Mouse (Mus musculus): Measurements from ENCODE around the gene Hist1h2bc. TPM values are rescaled to one million over a fixed set of nuclear protein-coding genes. Genes with fewer than 3 reads are reported as not detected.

Gene Hist1h2bc
- polyA plus RNA-seq (2015; fragmentation: Nextera tagmentation; extraction: Ambion mirVana): 105 and 115 TPM in 2 replicates

- Histone ChIP-seq H3K4me2 (replicated peaks; ENCODE audit: low read depth) (peak within 1 kb of the TSS; percentile 58), H3K9ac (ENCODE audit: low read length) (peak within 1 kb of the TSS; percentile 73), H3K4me3 (ENCODE audit: low read depth, low read length) (peak within 1 kb of the TSS; percentile 30), H3K4me1 (replicated peaks; ENCODE audit: control insufficient read depth, insufficient read depth) (peaks cover 3% of the 10 kb centered on the region; the same call in 1 of the 2 replicates), H3K9me3 (ENCODE audit: control insufficient read depth, low read length) (no peaks in the 10 kb centered on the region), H3K27me3 (ENCODE audit: control insufficient read depth, insufficient read depth, low read length) (no peaks in the 10 kb centered on the region), H3K36me3 (ENCODE audit: control insufficient read depth, insufficient read depth, low read length) (no peaks in the 10 kb centered on the region), H3K27ac (replicated peaks) (peak within 1 kb of the TSS; percentile 96)
- under 1% methylated on average over 32 of the region's 32 CpGs for WGBS
- TF ChIP-seq CTCF (IDR thresholded peaks at IDR 0.05; ENCODE audit: low read depth) (no peak), EP300 (optimal IDR thresholded peaks at IDR 0.05) (peak; percentile 17)
- ATAC-seq (ENCODE audit: low FRiP score, low TSS enrichment) (peak; percentile 96), DNase-seq (ENCODE audit: low spot score) (peak; percentile 83)
These were observed at the start of gene Hist1h2bc, which contains the start of gene Hist1h2ac for GRCm38 (mm10) chr13:23683755-23684281. Hist1h2bc (plus strand) TSS chr13:23684199. Hist1h2ac (minus strand) TSS chr13:23683948.

GRCm38 (mm10) chr13:23659636-23660366 is 24.2 kb upstream of the Hist1h2bc start:
- no peak overlapping the region for H3K9ac ChIP-seq (ENCODE audit: low read length)
- H3K4me2 ChIP-seq (replicated peaks; ENCODE audit: low read depth): no peak overlapping the region
- no peak for TF ChIP-seq EP300 (optimal IDR thresholded peaks at IDR 0.05)
- TF ChIP-seq CTCF (IDR thresholded peaks at IDR 0.05; ENCODE audit: low read depth): no peak
- H3K4me1 ChIP-seq (replicated peaks; ENCODE audit: control insufficient read depth, insufficient read depth): no peaks in the 10 kb centered on the region
- H3K36me3 ChIP-seq (ENCODE audit: control insufficient read depth, insufficient read depth, low read length): no peaks in the 10 kb centered on the region
- 52% methylated on average over 6 of the region's 6 CpGs for WGBS
- DNase-seq (ENCODE audit: low spot score) (no peak), ATAC-seq (ENCODE audit: low FRiP score, low TSS enrichment) (no peak)
- no peaks in the 10 kb centered on the region for H3K27me3 ChIP-seq (ENCODE audit: control insufficient read depth, insufficient read depth, low read length)
- H3K27ac ChIP-seq (replicated peaks): no peak overlapping the region
- H3K4me3 ChIP-seq (ENCODE audit: low read depth, low read length): no peak overlapping the region
- H3K9me3 ChIP-seq (ENCODE audit: control insufficient read depth, low read length): no peaks in the 10 kb centered on the region

GRCm38 (mm10) chr13:23662536-23662935 is 21.5 kb upstream of the Hist1h2bc start:
- no peak overlapping the region for H3K27ac ChIP-seq (replicated peaks)
- no peak for TF ChIP-seq CTCF (IDR thresholded peaks at IDR 0.05; ENCODE audit: low read depth)
- no peak for TF ChIP-seq EP300 (optimal IDR thresholded peaks at IDR 0.05)
- WGBS: 54% methylated on average over 3 of the region's 3 CpGs

GRCm38 (mm10) chr13:23681990-23682582 is 1.9 kb upstream of the Hist1h2bc start:
- Histone ChIP-seq H3K4me3 (ENCODE audit: low read depth, low read length) (no peak overlapping the region), H3K27ac (replicated peaks) (no peak overlapping the region)

More at GRCm38 (mm10) chr13:23662536-23662935, 21.5 kb upstream of the Hist1h2bc start:
- no peak overlapping the region for H3K9ac ChIP-seq (ENCODE audit: low read length)
- no peak overlapping the region for H3K4me2 ChIP-seq (replicated peaks; ENCODE audit: low read depth)
- ATAC-seq (ENCODE audit: low FRiP score, low TSS enrichment): no peak
- H3K27me3 ChIP-seq (ENCODE audit: control insufficient read depth, insufficient read depth, low read length): no peaks in the 10 kb centered on the region
- no peak for DNase-seq (ENCODE audit: low spot score)
- H3K4me3 ChIP-seq (ENCODE audit: low read depth, low read length): no peak overlapping the region
- H3K4me1 ChIP-seq (replicated peaks; ENCODE audit: control insufficient read depth, insufficient read depth): no peaks in the 10 kb centered on the region
- no peaks in the 10 kb centered on the region for H3K36me3 ChIP-seq (ENCODE audit: control insufficient read depth, insufficient read depth, low read length)
- no peaks in the 10 kb centered on the region for H3K9me3 ChIP-seq (ENCODE audit: control insufficient read depth, low read length)

GRCm38 (mm10) chr13:23682623-23682946 is 1.4 kb upstream of the Hist1h2bc start:
- Histone ChIP-seq H3K36me3 (ENCODE audit: control insufficient read depth, insufficient read depth, low read length) (no peaks in the 10 kb centered on the region), H3K4me3 (ENCODE audit: low read depth, low read length) (peak overlapping the region; percentile 30), H3K27ac (replicated peaks) (peak overlapping the region; percentile 93; the same call in 1 of the 2 replicates), H3K4me2 (replicated peaks; ENCODE audit: low read depth) (peak overlapping the region; percentile 52), H3K27me3 (ENCODE audit: control insufficient read depth, insufficient read depth, low read length) (no peaks in the 10 kb centered on the region), H3K9ac (ENCODE audit: low read length) (peak overlapping the region; percentile 51; the same call in 1 of the 2 replicates), H3K4me1 (replicated peaks; ENCODE audit: control insufficient read depth, insufficient read depth) (peaks cover 3% of the 10 kb centered on the region; the same call in 1 of the 2 replicates), H3K9me3 (ENCODE audit: control insufficient read depth, low read length) (no peaks in the 10 kb centered on the region)
- ATAC-seq (ENCODE audit: low FRiP score, low TSS enrichment) (no peak), DNase-seq (ENCODE audit: low spot score) (no peak)
- TF ChIP-seq EP300 (optimal IDR thresholded peaks at IDR 0.05) (no peak), CTCF (IDR thresholded peaks at IDR 0.05; ENCODE audit: low read depth) (no peak)
- WGBS: 27% methylated on average over 1 of the region's 1 CpGs

More at GRCm38 (mm10) chr13:23681990-23682582, 1.9 kb upstream of the Hist1h2bc start:
- no peak overlapping the region for H3K4me2 ChIP-seq (replicated peaks; ENCODE audit: low read depth)
- no peaks in the 10 kb centered on the region for H3K36me3 ChIP-seq (ENCODE audit: control insufficient read depth, insufficient read depth, low read length)
- H3K9ac ChIP-seq (ENCODE audit: low read length): no peak overlapping the region
- 58% methylated on average over 6 of the region's 6 CpGs for WGBS
- no peaks in the 10 kb centered on the region for H3K27me3 ChIP-seq (ENCODE audit: control insufficient read depth, insufficient read depth, low read length)
- ATAC-seq (ENCODE audit: low FRiP score, low TSS enrichment) (no peak), DNase-seq (ENCODE audit: low spot score) (no peak)
- no peak for TF ChIP-seq EP300 (optimal IDR thresholded peaks at IDR 0.05)
- H3K9me3 ChIP-seq (ENCODE audit: control insufficient read depth, low read length): no peaks in the 10 kb centered on the region
- H3K4me1 ChIP-seq (replicated peaks; ENCODE audit: control insufficient read depth, insufficient read depth): peaks cover 3% of the 10 kb centered on the region; the same call in 1 of the 2 replicates

All from stomach, postnatal 0 days (tissue).